Mouse (Mus musculus) liver, postnatal 0 days (tissue): Measurements from ENCODE around the gene Ehbp1l1. TPM values are rescaled to one million over a fixed set of nuclear protein-coding genes. Genes with fewer than 3 reads are reported as not detected.
A peak's percentile ranks its signal among the peaks of the same experiment; 100 is the strongest.

Source experiments
- ATAC-seq: fragments of 200-750 bp; cut with Nextera tagmentation; 2 replicates; pipeline ENCODE4 v1.8.0; 2017; ENCODE audit warnings: mild to moderate bottlenecking, moderate library complexity
- DNase-seq: peaks from one replicate; pipeline ENCODE4 v3.0.0-alpha.2; 2016
- H3K27ac ChIP-seq: fragments of 300-500 bp; sonication (generic); 2 replicates; pipeline ENCODE4 v1.5.1; 2014; ENCODE audit warnings: antibody characterized with exemption, moderate library complexity, mild to moderate bottlenecking, low read depth
- H3K27me3 ChIP-seq: fragments of 300-500 bp; sonication (generic); 2 replicates; pipeline ENCODE4 v1.6.1; 2014; ENCODE audit warnings: low read length, control low read depth, mixed read lengths; ENCODE audit not compliant: insufficient read depth
- H3K36me3 ChIP-seq: fragments of 300-500 bp; sonication (generic); replicated peaks from 2 replicates; pipeline ENCODE4 v1.6.1; 2014; ENCODE audit warnings: mild to moderate bottlenecking, control low read depth, low read length, moderate library complexity, mixed read lengths; ENCODE audit not compliant: insufficient read depth
- H3K4me1 ChIP-seq: fragments of 300-500 bp; sonication (generic); 2 replicates; pipeline ENCODE4 v1.6.1; 2014; ENCODE audit warnings: antibody characterized with exemption, mild to moderate bottlenecking, control low read depth; ENCODE audit not compliant: insufficient read depth
- H3K4me2 ChIP-seq: fragments of 300-500 bp; sonication (generic); 2 replicates; pipeline ENCODE4 v1.6.1; 2014; ENCODE audit warnings: low read depth, mild to moderate bottlenecking, low read length, moderate library complexity, mixed read lengths
- H3K4me3 ChIP-seq: fragments of 300-500 bp; sonication (generic); 2 replicates; pipeline ENCODE4 v1.5.1; 2014; ENCODE audit warnings: low read depth, low read length
- H3K9ac ChIP-seq: fragments of 300-500 bp; sonication (generic); replicated peaks from 2 replicates; pipeline ENCODE4 v1.6.1; 2014; ENCODE audit warnings: mild to moderate bottlenecking, moderate library complexity
- H3K9me3 ChIP-seq: fragments of 300-500 bp; sonication (generic); 2 replicates; pipeline ENCODE4 v1.6.1; 2016; ENCODE audit warnings: mild to moderate bottlenecking, control low read depth, low read length, mixed read lengths
- CTCF ChIP-seq: sonication (generic); IDR thresholded peaks from 2 replicates; pipeline ENCODE4 v1.5.1; 2016; ENCODE audit warnings: antibody characterized with exemption, low read depth
- EP300 ChIP-seq: IDR thresholded peaks from 2 replicates; pipeline ENCODE4 v1.6.1; 2016; ENCODE audit warnings: antibody characterized with exemption, low read depth, mild to moderate bottlenecking
- WGBS: fragments of 180-500 bp; shearing (Covaris S2); extraction: QIAGEN DNeasy Blood & Tissue Kit; methylation state at CpG from one replicate; pipeline ENCODE4 v1.1.7; 2014; ENCODE audit not compliant: insufficient replicate concordance; 5-methylcytosine and 5-hydroxymethylcytosine counted together
- microRNA-seq: library from miRNA; unstranded; fragments of <30 nt; microRNA quantifications from one replicate; pipeline ENCODE4, GENCODE M21; 2016
- polyA plus RNA-seq: library from polyadenylated mRNA; unstranded; fragments of >200 nt; fragmentation: Nextera tagmentation; extraction: Ambion mirVana; gene quantifications from 2 replicates; pipeline ENCODE4 v1.2.1, GENCODE M21; 2015

Ehbp1l1 gene
- polyA plus RNA-seq, 1 experiment from 2014 or later: 42.5 TPM

DNA sequence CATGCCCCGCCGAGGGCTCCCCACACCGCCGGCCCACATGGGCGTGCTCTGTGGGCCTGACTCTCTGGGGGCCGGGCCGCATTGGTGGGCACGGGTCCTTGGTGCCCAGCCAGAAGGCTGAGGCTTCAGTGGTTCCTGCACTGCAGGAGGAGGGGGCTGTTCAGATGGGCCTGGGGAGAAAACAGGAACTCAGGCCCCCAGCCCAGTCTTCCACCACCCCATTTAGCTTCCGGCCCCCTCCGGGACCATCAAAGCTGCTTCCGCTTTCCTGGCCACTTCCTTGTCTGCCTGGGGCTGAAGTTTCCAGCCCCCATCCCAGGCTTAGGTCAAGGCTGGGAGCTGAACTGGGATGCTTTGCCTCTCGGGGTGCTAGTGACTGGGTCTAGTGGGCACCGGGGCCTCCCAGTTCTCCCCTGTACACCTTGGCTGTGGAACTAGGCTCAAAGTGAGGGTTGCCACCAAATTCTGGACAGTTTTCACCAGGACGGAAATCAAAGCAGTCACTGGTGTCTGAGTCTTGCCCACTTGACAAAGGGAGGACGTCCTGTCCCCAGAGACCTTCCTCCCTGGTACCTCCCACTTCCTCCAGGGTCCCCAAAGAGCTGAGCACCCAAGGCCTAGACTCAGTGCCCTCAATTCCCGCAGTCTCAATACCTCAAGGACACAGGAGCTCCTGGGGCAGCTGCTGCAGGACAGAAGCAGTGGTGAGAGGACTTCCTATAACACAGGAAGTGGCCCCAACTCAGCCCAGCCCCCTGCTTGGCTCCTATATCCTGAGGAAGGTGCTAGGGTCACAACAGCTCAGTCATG lies 65.0 kb downstream of the Ehbp1l1 start:
- DNase-seq: peak; percentile 67

More for the DNA sequence above, 65.0 kb downstream of the Ehbp1l1 start:
- no peak; the same call in 1 of the 2 replicates for ATAC-seq
- H3K9ac ChIP-seq: peak overlapping the region; percentile 60
- no peak for TF ChIP-seq CTCF
- TF ChIP-seq EP300: peak; percentile 18; the same call in 1 of the 2 replicates
- H3K36me3 ChIP-seq: peaks cover 27% of the 10 kb centered on the region
- WGBS: 19% methylated on average over 16 of the region's 16 CpGs
- H3K4me1 ChIP-seq: peaks cover 36% of the 10 kb centered on the region
- peak overlapping the region; percentile 54 for H3K4me3 ChIP-seq
- no peaks in the 10 kb centered on the region for H3K9me3 ChIP-seq
- H3K4me2 ChIP-seq: peak overlapping the region; percentile 80
- H3K27me3 ChIP-seq: no peaks in the 10 kb centered on the region
- peak overlapping the region; percentile 84 for H3K27ac ChIP-seq

Small RNA genes within 50 kb of the gene (microRNA-seq; reads per million reads assigned to microRNA genes)
- gene Mir6987: not detected

Other genes starting within 250 kb of the Ehbp1l1 start
- 8.6 and 11.9 TPM in 2 replicates for gene Mus81, start 237.9 kb downstream of the Ehbp1l1 start, polyA plus RNA-seq
- 841 and 843 TPM in 2 replicates for gene Cfl1, start 235.9 kb downstream of the Ehbp1l1 start, polyA plus RNA-seq
- gene 1700020D05Rik, start 222.5 kb downstream of the Ehbp1l1 start, polyA plus RNA-seq: not detected in 2 replicates
- gene Snx32, start 215.8 kb downstream of the Ehbp1l1 start, polyA plus RNA-seq: 2.6 and 3.0 TPM in 2 replicates
- gene Ovol1, start 165.7 kb downstream of the Ehbp1l1 start, polyA plus RNA-seq: 0.06 TPM in 1 of 2 replicates, not detected in the other
- 3.1 and 3.4 TPM in 2 replicates for gene Ap5b1, start 158.3 kb downstream of the Ehbp1l1 start, polyA plus RNA-seq
- gene Rnaseh2c, start 124.4 kb downstream of the Ehbp1l1 start, polyA plus RNA-seq: 78.4 and 79.1 TPM in 2 replicates
- 15.1 and 15.8 TPM in 2 replicates for gene Kat5, start 116.1 kb downstream of the Ehbp1l1 start, polyA plus RNA-seq
- 21.3 and 22.6 TPM in 2 replicates for gene Rela, start 88.8 kb downstream of the Ehbp1l1 start, polyA plus RNA-seq
- gene Sipa1, start 62.6 kb downstream of the Ehbp1l1 start, polyA plus RNA-seq: 14.1 and 15.3 TPM in 2 replicates
- 10.4 and 12.5 TPM in 2 replicates for gene Map3k11, start 37.6 kb downstream of the Ehbp1l1 start, polyA plus RNA-seq
- gene Pcnx3, start 37.4 kb downstream of the Ehbp1l1 start, polyA plus RNA-seq: 5.2 and 5.6 TPM in 2 replicates
- gene Kcnk7, start 21.9 kb downstream of the Ehbp1l1 start, polyA plus RNA-seq: 0.17 and 0.18 TPM in 2 replicates
- gene Fam89b, start 3.3 kb upstream of the Ehbp1l1 start, polyA plus RNA-seq: 28.9 and 31.0 TPM in 2 replicates
- 1.3 and 1.4 TPM in 2 replicates for gene Ltbp3, start 14.6 kb upstream of the Ehbp1l1 start, polyA plus RNA-seq
- gene Scyl1, start 45.1 kb upstream of the Ehbp1l1 start, polyA plus RNA-seq: 16.9 and 17.0 TPM in 2 replicates
- gene Frmd8, start 149.0 kb upstream of the Ehbp1l1 start, polyA plus RNA-seq: 8.5 and 9.0 TPM in 2 replicates
- gene Slc25a45, start 151.5 kb upstream of the Ehbp1l1 start, polyA plus RNA-seq: 8.4 and 9.1 TPM in 2 replicates
- 1.5 and 1.7 TPM in 2 replicates for gene Tigd3, start 167.8 kb upstream of the Ehbp1l1 start, polyA plus RNA-seq
- 28.1 and 32.6 TPM in 2 replicates for gene Dpf2, start 186.7 kb upstream of the Ehbp1l1 start, polyA plus RNA-seq
- gene Cdc42ep2, start 198.5 kb upstream of the Ehbp1l1 start, polyA plus RNA-seq: 3.0 TPM in 2 replicates
- 19.2 and 21.5 TPM in 2 replicates for gene Pola2, start 237.9 kb upstream of the Ehbp1l1 start, polyA plus RNA-seq